Mouse (Mus musculus) lung, adult 2 months (tissue): ENCODE measurements around the gene Cnpy3. TPM values are rescaled to one million over a fixed set of nuclear protein-coding genes. Genes with fewer than 3 reads are reported as not detected.
"Not testable (repeated sequence)": the region's sequence is repeated elsewhere in the genome, so short reads cannot be mapped to it uniquely, and the experiment has no call there.

Experiments
- DNase-seq: peaks from one replicate; pipeline ENCODE4 v3.0.0; 2022
- H3K4me1 ChIP-seq: fragments of 200-500 bp; 2 replicates; pipeline ENCODE4 v1.6.1; 2011; ENCODE audit warnings: low read length; ENCODE audit not compliant: control insufficient read depth, insufficient read depth
- H3K4me3 ChIP-seq: fragments of 200-500 bp; replicated peaks from 2 replicates; pipeline ENCODE3; 2011; ENCODE audit warnings: low read depth, mild to moderate bottlenecking, control low read depth, low read length; ENCODE audit errors: extremely low read depth
- CTCF ChIP-seq: fragments of 200-500 bp; IDR thresholded peaks from 2 replicates; pipeline ENCODE4 v1.5.1; 2011; ENCODE audit warnings: mild to moderate bottlenecking, low read length, control low read depth; ENCODE audit not compliant: insufficient read depth
- POLR2A ChIP-seq: fragments of 200-500 bp; IDR thresholded peaks from 2 replicates; pipeline ENCODE4 v1.6.1; 2011; ENCODE audit warnings: low read depth, mild to moderate bottlenecking, control low read depth, low read length, borderline replicate concordance; ENCODE audit errors: extremely low read depth
- WGBS: fragments of 180-500 bp; shearing (Covaris S2); methylation state at CpG from one replicate; pipeline ENCODE4 v1.1.7; 2018; 5-methylcytosine and 5-hydroxymethylcytosine counted together
- polyA plus RNA-seq: library from polyadenylated mRNA; depleted of rRNA; stranded (reverse); fragments of >200 nt; gene quantifications from 2 replicates; pipeline ENCODE4 v1.2.3, GENCODE M21; 2012; rRNA removed

The Cnpy3 gene
- 54.9 and 59.7 TPM in 2 replicates for polyA plus RNA-seq

- peak; percentile 93 for DNase-seq
- WGBS: under 1% methylated on average over 58 of the region's 58 CpGs
- TF ChIP-seq CTCF (no peak), POLR2A (peak; percentile 50; the same call in 1 of the 2 replicates)
- no peaks in the 10 kb centered on the region for H3K4me1 ChIP-seq
- peak within 1 kb of the TSS; percentile 86 for H3K4me3 ChIP-seq
Observed at GRCm38 (mm10) chr17:46751794-46752556, at the start of gene Cnpy3. Gene Cnpy3, minus strand, starts transcription at chr17:46752214.

- Histone ChIP-seq H3K4me3 (no peak overlapping the region), H3K4me1 (no peaks in the 10 kb centered on the region)
- no peak for TF ChIP-seq CTCF
- no peak for DNase-seq
- WGBS: 77% methylated on average over 6 of the region's 6 CpGs
Observed at GRCm38 (mm10) chr17:46801761-46802160, 49.7 kb upstream of the Cnpy3 start.

- WGBS: 59% methylated on average over 10 of the region's 10 CpGs
- H3K4me3 ChIP-seq: no peak overlapping the region
- TF ChIP-seq POLR2A (no peak), CTCF (no peak)
Observed at GRCm38 (mm10) chr17:46799680-46800079, 47.7 kb upstream of the Cnpy3 start.

GRCm38 (mm10) chr17:46797386-46797785 lies 45.4 kb upstream of the Cnpy3 start:
- DNase-seq: no peak
- 67% methylated on average over 8 of the region's 8 CpGs for WGBS
- Histone ChIP-seq H3K4me3 (no peak overlapping the region), H3K4me1 (no peaks in the 10 kb centered on the region)
- TF ChIP-seq POLR2A (no peak), CTCF (no peak)

More at GRCm38 (mm10) chr17:46799680-46800079, 47.7 kb upstream of the Cnpy3 start:
- DNase-seq: no peak
- no peaks in the 10 kb centered on the region for H3K4me1 ChIP-seq

GRCm38 (mm10) chr17:46796743-46797142 lies 44.7 kb upstream of the Cnpy3 start:
- H3K4me1 ChIP-seq: no peaks in the 10 kb centered on the region
- no peak for DNase-seq
- TF ChIP-seq POLR2A (no peak), CTCF (no peak)
- H3K4me3 ChIP-seq: no peak overlapping the region
- 79% methylated on average over 4 of the region's 4 CpGs for WGBS

- Histone ChIP-seq H3K4me3 (no peak overlapping the region), H3K4me1 (no peaks in the 10 kb centered on the region)
- DNase-seq: no peak
- no peak for TF ChIP-seq CTCF
- no peak for TF ChIP-seq POLR2A
- 72% methylated on average over 2 of the region's 2 CpGs for WGBS
Observed at GRCm38 (mm10) chr17:46792963-46793362, 40.9 kb upstream of the Cnpy3 start.

GRCm38 (mm10) chr17:46787974-46788373 lies 36.0 kb upstream of the Cnpy3 start:
- WGBS: 75% methylated on average over 2 of the region's 2 CpGs
- H3K4me1 ChIP-seq, H3K4me3 ChIP-seq, DNase-seq: not testable (repeated sequence)

- no peak for DNase-seq
- TF ChIP-seq CTCF: no peak
- WGBS: 88% methylated on average over 5 of the region's 5 CpGs
Observed at GRCm38 (mm10) chr17:46786952-46787351, 34.9 kb upstream of the Cnpy3 start.

GRCm38 (mm10) chr17:46783222-46783565 lies 31.2 kb upstream of the Cnpy3 start:
- Histone ChIP-seq H3K4me1 (peaks cover 2% of the 10 kb centered on the region; the same call in 1 of the 2 replicates), H3K4me3 (no peak overlapping the region)
- no peak for DNase-seq
- 81% methylated on average over 2 of the region's 2 CpGs for WGBS
- TF ChIP-seq CTCF: no peak
- no peak for TF ChIP-seq POLR2A

More at GRCm38 (mm10) chr17:46786952-46787351, 34.9 kb upstream of the Cnpy3 start:
- no peak overlapping the region for H3K4me3 ChIP-seq
- no peaks in the 10 kb centered on the region for H3K4me1 ChIP-seq
